Mouse (Mus musculus): ENCODE data around the gene Clasp1.

GRCm38 (mm10) chr1:118349922-118350321 lies 38.9 kb upstream of the Clasp1 start:
- TF ChIP-seq CTCF (IDR thresholded peaks at IDR 0.05; ENCODE audit: low read depth, low read length) (no peak), POLR2A (IDR thresholded peaks at IDR 0.05; ENCODE audit: borderline replicate concordance, low read depth, low read length) (no peak)
